Mouse (Mus musculus): ENCODE data around the gene Cfap77. TPM values are rescaled to one million over a fixed set of nuclear protein-coding genes. Genes with fewer than 3 reads are reported as not detected.

The Cfap77 gene
- total RNA-seq (2023), result under 1 TPM in 1 of 2 experiments, not detected in 1; 0.76 TPM

DNA sequence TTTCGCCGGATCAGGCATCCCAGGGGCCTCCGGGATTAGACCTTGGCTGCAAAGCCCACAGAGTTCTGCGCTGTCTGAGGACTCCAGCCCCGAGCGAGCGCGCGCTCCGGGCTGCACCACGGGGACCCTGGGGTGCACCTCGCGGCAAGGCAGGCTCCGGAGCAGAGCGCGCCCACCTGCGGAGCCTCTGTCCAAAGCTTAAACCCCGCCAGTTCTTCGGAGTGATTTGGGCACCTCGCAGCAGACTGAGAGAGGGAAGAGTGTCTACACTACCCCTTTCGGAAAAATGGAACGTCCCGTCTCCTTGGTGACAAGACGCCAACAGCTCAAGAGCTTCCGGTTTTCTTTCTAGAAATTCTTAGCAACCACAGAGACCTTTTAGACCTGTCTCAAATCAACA is at the start of gene Cfap77:
TSS of gene Cfap77 (minus strand) at position 76 of the 400 bp plus-strand sequence.

DNA sequence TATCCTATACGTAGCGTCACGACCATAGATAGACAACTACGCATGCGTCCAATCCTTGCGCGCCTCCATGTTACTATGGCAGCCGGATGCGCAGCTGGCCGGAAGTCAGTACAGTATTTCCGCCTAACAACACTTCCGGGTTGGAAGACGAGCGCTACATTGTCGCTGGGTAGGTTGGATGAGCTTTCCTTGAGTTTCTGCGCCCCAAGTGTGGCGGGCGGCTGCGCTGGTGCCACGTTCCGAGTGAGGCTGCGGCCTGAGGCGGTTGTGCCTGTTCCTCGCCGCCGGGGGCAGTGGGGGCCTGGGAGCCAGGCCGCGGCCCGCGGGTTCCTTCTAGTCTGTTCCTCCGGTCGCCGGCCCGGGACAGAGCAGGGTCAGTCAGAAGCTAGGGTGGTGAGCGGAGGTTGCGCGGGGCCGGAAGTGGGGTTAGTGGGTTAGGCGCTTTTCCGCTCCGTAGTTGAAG is 5.3 kb upstream of the Cfap77 start, which contains the start of gene Ttf1:
TSS of gene Ttf1 (plus strand) at position 128 of the 463 bp plus-strand sequence.

DNA sequence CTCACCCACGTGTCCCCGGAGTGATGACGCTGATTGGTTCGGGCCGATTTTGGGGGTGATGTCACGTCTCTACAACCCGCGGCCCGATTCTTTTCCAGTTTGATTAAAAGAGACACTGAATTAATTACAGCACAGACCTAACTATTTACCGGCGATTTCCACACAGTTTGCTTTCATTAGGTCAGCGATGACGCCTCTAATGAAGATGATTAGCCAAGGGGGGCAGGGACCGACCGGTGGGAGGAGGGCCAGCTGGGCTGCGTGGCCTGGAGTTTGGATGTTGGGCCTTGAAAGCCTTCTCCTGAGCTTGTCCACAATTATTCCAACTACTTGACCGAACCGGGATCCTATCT is 138.4 kb downstream of the Cfap77 start, which contains the start of gene Barhl1:
TSS of gene Barhl1 (minus strand) at position 156 of the 353 bp plus-strand sequence.

Other genes with a start within 250 kb of the Cfap77 start
- gene Gtf3c4, start 214.7 kb downstream of the Cfap77 start, total RNA-seq (2023), result 10 to 100 TPM; 17.9 to 22.1 TPM
- gene Ddx31, start 214.7 kb downstream of the Cfap77 start, total RNA-seq (2023), result 10 to 100 TPM; 19.0 to 25.5 TPM
- gene Barhl1, start 138.4 kb downstream of the Cfap77 start, total RNA-seq (2023), result not detected
- 10 to 100 TPM; 33.6 to 34.3 TPM for gene Ttf1, start 5.2 kb upstream of the Cfap77 start, total RNA-seq (2023)
- gene Setx, start 69.1 kb upstream of the Cfap77 start, total RNA-seq (2023), result 100 to 1,000 TPM; 143 to 147 TPM
- 10 to 100 TPM; 15.6 to 18.0 TPM for gene Ntng2, start 197.9 kb upstream of the Cfap77 start, total RNA-seq (2023)